Mouse (Mus musculus): ENCODE measurements at regions not wholly inside any gene's neighbourhood (a gene's known extent, or its start where the extent isn't known, plus 50 kb on each side); places are given as distances from the start of the nearest gene placed in this dataset.

- TF ChIP-seq CTCF (IDR thresholded peaks at IDR 0.05; ENCODE audit: low read depth) (no peak), EP300 (IDR thresholded peaks at IDR 0.05; ENCODE audit: low read depth) (no peak)
These were observed 66.2 kb upstream of the Jarid2 start for GRCm38 (mm10) chr13:44663062-44663461.

All from heart, postnatal 0 days (tissue).